Mouse (Mus musculus) CH12.LX (cell line): Measurements from ENCODE around the gene Ngfr.

Experiments
- CHD2 ChIP-seq: IDR thresholded peaks from 2 replicates; pipeline ENCODE4 v1.6.1; 2011; ENCODE audit warnings: low read length, improper control_type of control experiment
- E2F4 ChIP-seq: IDR thresholded peaks from 2 replicates; pipeline ENCODE4 v1.6.1; 2011; ENCODE audit warnings: low read depth, low read length, improper control_type of control experiment; ENCODE audit not compliant: insufficient replicate concordance
- ELF1 ChIP-seq: IDR thresholded peaks from 2 replicates; pipeline ENCODE4 v1.6.1; 2014; ENCODE audit warnings: low read depth, mild to moderate bottlenecking, inconsistent platforms, low read length, improper control_type of control experiment
- HCFC1 ChIP-seq: IDR thresholded peaks from 2 replicates; pipeline ENCODE4 v1.6.1; 2012; ENCODE audit warnings: low read depth, mild to moderate bottlenecking, inconsistent platforms, low read length, improper control_type of control experiment
- POLR2A ChIP-seq: IDR thresholded peaks from 2 replicates; pipeline ENCODE4 v1.6.1; 2011; ENCODE audit warnings: low read depth, mild to moderate bottlenecking, improper control_type of control experiment, low read length

DNA sequence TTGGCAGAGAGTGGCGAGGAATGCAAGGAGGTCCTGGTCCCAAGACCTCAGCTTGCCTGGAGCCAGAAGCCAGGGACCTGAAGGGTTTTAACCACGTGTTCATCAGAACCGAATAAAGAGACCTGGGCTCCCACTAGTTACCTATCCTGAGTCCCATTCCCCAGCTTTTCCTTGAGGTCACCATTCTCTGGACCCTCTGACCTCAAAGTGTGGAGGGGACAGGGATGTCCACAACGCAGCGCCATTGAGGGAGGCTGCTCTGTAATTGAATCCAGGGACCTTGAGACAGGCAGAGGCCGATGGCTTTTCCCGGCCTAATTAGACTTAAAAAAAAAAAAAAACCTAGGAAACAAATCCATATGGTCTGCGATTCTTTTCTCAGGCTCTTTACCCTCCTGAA, 32.3 kb downstream of the Ngfr start:
- TF ChIP-seq POLR2A (no peak), ELF1 (no peak), HCFC1 (no peak), E2F4 (no peak), CHD2 (no peak)
